Mouse (Mus musculus) E14TG2a.4 (cell line): ENCODE measurements around the gene Lingo4.

ENCODE experiments used
- CTCF ChIP-seq: conservative IDR thresholded peaks from 2 replicates; pipeline ENCODE4 v1.5.1; 2014; ENCODE audit warnings: low read length
- POU5F1 ChIP-seq: IDR thresholded peaks from 2 replicates; pipeline ENCODE4 v1.6.1; 2014; ENCODE audit warnings: low read length, borderline replicate concordance

GRCm38 (mm10) chr3:94391001-94391400, 7.3 kb upstream of the Lingo4 start:
- TF ChIP-seq CTCF (no peak), POU5F1 (no peak)
